Mouse (Mus musculus): ENCODE measurements around the gene Col20a1.

DNA sequence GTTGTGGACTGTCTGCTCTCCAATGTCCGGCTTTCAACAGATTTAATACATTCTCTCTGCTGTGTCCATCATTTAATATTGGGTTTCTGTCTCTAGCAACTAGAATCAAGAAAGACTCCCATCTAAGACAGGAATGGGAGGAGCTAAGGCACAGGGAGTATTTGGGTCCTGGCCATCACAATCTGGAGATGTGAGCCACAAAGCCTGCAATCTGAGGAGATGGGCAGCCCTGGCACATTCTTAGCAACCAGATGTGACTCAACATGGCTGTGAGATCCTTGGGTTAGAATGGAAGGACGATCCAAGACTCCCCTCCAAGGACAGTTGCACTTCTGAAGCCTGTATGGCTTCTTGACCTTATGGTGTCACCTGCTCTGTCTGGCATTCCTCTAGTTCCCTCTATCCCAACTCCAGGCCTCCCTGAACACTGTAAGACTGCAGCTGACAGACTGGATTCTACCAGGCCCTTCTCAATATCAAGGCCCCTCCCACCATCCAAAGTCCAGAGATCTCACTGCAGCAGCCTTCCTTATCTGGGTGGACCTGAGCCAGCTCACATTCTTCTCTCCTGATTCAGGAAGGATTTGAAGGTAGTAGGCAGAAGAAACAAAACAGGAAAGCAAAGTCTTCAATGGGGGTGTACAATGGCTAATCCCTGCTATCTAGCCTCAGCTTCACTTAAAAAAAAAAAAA, 23.6 kb upstream of the Col20a1 start:
- TF ChIP-seq CTCF (IDR thresholded peaks at IDR 0.05; ENCODE audit: extremely low read depth, insufficient read length, insufficient replicate concordance, low read depth, low read length) (no peak), POLR2A (IDR thresholded peaks at IDR 0.05; ENCODE audit: low read depth, low read length) (peak; percentile 25; the same call in 1 of the 2 replicates)
